Mouse (Mus musculus): Measurements from ENCODE around the gene Zdhhc15.
"Not testable (repeated sequence)": the region's sequence is repeated elsewhere in the genome, so short reads cannot be mapped to it uniquely, and the experiment has no call there.

The Zdhhc15 gene

DNA sequence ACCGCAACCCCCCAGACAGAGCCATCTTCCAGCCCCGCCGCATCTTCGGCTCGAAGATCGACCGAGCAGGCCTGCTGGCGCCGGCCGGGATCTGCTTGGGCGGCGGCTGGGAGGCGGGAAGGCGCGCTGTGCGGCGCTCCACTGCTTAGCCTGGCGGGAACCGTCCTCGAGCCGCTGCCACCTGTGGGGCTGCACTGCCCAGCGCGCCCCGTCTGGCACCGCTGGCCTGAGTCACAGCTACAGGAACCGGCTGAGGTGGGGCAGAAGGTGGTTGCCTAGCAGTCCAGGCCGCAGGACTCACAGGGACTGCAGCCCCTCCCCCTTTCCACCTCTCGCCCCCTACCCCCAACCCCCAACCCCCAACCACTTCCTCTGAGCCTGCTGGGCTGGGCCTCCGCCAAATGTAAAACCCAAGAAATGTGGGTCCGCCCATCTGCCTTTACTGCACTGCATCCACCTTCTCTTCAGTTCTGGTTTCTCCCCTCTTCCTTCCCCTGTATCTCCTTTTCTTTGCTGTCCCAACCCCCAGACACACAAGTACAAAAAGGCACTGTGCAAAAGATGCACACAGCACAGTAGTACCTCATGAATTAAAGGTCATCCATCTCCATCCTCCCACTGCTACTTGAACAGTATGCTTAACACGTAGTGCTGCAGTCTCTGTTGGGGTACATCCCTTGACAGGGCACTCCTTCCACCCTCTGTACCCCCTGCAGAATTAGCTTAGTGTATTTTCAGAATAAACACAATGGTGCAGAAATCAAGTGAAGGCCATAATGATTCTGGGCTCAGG is at the start of gene Zdhhc15:
TSS of gene Zdhhc15 (minus strand) at position 308 of the 793 bp plus-strand sequence.
- ATAC-seq (ENCODE audit: low TSS enrichment): peak; percentile 99

DNA sequence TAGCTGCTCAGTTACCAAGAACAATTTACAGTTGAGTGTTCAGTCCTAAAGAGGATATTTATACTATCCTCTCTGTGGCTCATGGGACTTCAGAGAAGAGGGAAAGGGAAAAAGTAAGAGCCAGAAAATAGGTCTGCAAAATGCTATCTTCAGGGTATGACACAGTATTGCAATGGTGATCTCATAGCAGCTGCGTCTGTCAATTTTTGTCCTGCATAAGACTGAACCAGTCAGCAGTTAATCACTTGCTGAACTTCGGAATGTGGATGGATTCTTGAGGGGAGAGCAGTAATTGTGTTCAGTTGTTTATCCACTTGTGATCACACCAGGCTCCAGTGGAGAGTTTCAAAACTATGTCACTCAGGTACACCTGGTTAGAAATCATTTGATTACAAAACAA is 37.1 kb upstream of the Zdhhc15 start:
- ATAC-seq (ENCODE audit: low TSS enrichment): no peak

DNA sequence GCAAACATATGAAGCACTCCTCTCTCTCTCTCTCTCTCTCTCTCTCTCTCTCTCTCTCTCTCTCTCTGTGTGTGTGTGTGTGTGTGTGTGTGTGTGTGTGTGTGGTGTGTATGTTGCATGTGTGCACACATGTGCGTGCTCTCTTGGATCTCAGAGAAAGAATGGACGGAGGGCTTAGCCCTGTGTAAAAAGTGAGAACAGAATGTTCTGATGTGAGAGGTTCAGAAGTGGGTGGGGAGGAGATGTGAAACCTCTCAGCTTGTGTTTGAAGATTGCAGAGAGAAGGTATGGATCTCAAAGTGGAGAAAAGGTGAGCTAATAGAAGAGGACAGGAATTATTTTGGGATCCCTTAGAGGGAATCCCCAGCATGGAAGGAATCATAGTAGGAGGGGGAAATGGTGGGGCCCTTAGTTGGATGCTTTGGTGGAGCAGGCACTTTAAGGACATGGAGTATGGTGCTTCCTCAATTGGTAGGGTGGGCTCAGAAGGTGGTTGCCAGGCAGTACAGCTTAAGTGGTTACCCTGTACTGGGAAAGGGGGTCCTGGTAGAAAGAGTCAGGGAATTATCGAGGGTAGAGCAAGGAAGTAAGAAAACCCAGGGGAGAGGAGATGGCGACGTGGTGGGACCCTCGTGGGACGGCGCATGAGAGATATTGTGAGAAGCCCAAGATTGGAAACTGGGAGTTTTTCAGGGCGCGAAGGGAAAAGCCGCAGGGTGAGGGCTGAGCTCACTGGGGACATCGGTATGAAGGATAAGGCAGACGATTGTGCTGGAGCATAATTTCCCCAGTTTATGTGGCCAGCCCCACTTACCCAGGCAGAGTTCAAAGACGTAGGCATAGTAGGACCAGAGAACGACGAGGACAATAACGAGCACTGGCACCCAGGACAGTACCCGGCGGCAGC is 761 bp downstream of the Zdhhc15 start:
- peak; percentile 72 for ATAC-seq (ENCODE audit: low TSS enrichment)

DNA sequence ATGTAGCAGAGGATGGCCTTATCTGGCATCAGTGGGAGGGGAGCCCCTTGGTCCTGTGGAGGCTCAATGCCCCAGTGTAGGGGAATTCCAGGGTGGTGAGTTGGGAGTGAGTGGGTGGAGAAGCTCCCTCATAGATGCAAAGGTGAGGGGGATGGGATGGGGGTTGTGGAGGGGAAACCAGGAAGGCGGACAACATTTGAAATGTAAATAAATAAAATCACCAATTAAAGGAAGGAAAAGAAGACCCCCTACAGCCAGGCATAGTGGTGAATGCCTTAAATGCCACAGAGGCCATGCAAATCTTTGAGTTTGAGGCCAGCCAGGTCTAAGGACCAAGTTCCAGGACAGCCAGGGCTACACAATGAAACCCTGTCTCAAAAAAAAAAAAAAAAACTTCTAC is 13.9 kb downstream of the Zdhhc15 start:
- no peak for ATAC-seq (ENCODE audit: low TSS enrichment)

DNA sequence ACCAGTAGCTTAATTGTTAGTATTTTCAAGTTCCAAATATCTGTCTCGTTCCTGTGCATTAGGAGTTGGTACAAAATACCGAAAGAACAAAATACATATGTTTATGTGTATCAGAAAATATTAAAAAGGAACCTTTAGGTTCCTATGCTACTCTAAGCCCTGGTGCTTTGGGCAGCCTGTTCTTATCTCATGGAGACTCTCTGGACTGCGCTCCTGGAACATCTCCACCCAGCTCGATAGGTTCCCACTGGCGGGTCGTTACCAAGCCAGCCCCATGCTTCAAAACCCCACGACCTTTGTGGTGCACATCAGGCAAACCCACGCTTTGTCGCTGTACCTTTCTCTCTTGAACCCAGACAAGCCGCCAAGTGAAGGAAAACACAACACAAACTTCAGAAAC is 58.3 kb downstream of the Zdhhc15 start:
- ATAC-seq (ENCODE audit: low TSS enrichment): no peak

DNA sequence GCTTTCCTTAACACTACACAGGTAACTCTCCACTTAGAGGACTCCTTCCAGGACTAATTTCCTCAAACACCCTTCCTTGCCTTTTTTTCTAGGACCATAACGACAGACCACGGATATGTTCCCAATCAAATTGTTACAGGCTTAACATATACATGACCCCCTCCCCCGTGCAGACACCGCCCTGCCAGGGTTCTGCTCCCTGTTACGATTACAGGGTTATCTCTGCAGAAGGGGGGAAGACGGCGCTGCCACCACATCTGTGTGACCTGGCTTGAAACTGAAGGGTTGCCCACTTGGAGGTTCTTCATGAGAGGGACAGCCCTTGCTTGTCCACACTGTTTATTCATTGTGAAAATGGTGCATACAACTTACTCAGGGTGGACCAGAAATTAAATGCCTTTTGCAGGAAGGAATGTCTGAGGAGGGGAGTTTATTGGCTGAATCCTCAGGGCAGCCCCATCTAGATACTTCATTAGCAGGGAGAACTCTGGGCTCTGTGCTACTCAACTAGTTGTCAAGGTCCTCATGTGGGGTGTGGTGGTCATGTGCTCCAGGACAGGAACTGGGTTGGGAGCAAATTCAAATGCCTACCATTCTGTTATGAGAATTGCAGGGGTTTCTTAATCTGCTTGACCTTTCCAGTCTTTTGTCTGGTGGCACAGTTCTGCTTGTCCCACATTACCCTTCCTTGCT is 67.0 kb downstream of the Zdhhc15 start:
- not testable (repeated sequence) for ATAC-seq (ENCODE audit: low TSS enrichment)

DNA sequence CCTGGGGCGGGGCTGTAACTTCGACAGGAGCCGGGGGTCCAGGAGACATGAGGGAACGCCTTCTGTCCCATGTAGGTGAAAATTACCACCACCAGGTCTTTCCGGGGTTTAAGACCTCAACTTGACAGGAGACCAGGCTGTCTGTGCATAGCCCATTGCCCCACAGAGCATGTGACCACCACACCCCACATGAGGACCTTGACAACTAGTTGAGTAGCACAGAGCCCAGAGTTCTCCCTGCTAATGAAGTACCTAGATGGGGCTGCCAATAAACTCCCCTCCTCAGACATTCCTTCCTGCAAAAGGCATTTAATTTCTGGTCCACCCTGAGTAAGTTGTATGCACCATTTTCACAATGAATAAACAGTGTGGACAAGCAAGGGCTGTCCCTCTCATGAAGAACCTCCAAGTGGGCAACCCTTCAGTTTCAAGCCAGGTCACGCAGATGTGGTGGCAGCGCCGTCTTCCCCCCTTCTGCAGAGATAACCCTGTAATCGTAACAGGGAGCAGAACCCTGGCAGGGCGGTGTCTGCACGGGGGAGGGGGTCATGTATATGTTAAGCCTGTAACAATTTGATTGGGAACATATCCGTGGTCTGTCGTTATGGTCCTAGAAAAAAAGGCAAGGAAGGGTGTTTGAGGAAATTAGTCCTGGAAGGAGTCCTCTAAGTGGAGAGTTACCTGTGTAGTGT is 68.5 kb downstream of the Zdhhc15 start:
- ATAC-seq (ENCODE audit: low TSS enrichment): not testable (repeated sequence)

DNA sequence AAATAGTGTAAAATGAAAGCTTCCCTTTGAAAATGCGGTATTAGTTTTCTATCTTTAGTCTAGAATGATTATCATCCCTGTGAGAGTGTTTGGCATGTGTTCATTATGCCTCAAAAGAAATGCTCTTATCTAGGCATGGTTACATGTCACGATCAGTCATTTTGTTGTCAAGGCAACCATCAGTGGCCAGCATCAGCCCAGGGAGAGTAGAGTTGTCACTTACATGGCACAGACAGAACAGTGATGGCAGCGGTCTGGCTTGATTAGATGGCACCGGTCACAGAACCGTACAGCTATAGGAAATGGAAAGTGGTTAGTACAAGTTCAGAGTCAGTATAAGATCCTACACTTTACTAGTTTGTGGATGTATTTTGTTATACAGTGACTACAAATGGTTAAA is 96.9 kb downstream of the Zdhhc15 start:
- ATAC-seq (ENCODE audit: low TSS enrichment): no peak

DNA sequence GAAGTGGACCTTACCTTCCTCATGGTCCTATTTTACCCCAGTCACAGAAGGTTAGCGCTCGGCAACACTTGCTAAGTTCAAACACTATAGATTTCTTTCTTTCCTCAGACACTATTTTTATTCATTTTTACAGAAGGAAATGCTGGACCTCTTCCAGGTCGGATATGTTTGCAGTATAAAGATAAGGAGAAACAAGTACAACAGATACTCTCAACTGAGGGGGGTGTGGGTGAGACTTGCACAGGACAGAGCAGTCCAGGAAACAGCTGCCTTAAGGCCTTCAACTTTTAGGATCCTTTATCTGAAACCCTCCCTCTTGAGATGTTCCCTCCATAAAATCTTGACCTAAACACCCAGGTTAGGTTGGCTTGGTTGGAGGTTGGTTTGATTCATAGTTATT is 103.4 kb downstream of the Zdhhc15 start:
- no peak for ATAC-seq (ENCODE audit: low TSS enrichment)

DNA sequence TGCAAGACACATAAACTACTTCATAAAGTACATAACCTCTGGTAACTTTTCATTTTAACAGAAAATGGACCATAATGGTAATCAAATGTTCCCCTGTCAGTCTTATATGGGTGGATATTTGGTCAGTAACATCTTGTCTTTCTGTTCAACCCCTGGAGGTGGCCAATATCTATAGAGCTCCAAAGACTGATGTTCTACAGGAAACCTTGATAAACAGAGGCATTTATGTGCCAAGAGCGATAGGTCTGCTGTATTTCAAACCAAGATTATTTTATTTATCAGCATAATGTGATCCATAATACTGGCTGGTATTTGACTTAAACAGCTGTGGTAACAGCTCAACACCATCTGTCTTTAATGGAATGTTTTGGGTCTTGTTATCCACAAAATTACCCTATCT is 125.6 kb downstream of the Zdhhc15 start:
- no peak for ATAC-seq (ENCODE audit: low TSS enrichment)

DNA sequence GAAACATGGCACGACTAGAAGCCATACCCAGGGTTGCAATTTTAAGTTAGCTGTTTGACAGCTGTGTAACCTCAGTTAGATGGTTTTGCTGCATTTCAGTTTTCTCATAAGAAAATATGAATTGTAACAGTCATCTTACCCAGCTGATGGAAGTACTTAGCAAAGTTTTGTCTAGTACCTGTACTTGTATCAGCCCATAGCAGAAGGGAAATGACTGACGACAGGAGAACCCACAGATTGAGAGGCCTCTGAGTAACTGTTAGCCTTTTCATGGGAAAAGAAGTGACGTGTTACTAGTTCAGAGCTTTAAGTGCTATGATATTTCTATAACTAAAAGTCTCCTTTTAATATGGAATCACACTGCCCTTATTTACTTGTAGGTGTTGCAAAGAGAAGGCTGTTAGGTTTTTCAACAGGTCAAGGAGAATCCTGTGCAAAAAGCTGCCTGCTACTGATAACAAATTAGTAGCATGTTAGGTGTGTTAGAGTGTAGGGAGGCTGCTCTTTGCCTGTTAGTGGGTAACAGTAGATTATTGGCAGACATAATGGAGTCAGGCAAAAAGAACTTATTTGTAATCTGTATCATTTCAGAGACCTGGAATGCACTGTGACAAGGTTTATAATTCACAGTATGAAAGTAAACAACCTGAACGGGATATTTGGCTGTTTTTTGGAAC is 126.8 kb downstream of the Zdhhc15 start:
- no peak for ATAC-seq (ENCODE audit: low TSS enrichment)

DNA sequence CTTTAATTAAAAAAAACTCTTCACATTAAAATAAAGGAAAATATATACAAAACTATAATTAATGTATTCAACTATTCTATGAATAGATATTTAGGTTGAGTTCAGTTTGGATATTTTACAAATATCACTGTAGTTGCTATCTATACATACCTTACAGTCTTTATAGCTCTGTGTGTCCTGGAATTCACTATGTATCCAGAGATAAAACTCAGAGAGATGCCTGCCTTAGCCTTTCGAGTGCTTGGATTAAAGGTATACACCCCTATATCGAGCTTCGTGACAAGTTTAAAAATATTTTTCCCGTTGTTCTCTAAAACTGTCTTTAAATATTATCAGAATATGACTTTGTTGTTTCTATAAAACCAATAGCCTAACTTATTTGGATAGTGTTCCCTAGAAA is 128.2 kb downstream of the Zdhhc15 start:
- ATAC-seq (ENCODE audit: low TSS enrichment): no peak

DNA sequence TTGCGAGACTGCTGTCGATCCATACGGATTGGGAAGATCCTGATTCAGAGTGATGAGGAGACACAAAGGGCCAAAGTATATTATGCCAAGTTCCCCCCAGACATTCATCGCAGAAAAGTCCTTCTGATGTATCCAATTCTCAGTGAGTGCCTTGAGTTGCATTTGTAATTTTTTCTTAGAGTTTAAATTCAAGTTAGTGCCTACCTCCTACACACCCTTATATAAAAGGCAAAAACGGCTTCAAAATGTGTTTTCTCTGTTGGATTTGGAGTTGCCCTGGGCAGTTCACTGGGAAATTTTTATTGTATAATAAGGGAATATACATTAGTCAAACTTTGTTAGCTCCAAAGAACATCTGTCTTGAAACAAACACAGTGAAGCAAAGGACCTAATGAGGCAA is 169.1 kb downstream of the Zdhhc15 start:
- ATAC-seq (ENCODE audit: low TSS enrichment): peak; percentile 90

DNA sequence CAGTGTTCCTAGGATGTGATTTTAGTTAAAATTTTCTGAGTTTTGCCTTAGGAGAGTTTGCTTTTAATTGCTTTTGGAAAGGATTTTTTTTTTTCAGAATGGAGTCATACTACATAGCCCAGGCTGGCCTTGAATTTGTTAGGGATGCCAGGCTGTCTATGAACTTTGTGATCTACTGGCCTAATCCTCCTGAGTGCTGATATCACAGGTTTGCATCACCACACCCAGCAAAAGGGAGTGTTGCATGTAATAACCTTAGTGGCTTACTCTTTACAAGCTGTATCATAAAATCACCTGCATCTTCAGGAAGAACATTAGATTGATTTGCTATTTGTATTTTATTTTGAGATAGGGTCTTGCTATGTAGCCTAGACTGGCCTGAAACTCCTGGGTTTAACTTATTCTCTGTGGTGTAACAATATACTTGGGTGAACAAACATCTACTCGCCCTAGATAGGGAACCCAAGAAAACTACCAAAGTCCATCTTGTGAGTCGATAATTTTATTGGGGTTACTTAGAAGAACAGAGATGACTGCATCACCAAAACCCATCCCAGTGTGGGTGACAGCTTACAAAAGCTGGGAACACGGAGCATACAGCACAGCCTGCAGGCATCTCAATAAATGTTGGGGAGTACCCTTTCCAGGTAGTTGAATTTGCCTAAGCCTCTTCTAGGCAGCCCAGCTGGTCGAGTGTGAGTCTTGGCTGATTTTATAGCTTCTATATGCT is 181.1 kb downstream of the Zdhhc15 start:
- no peak for ATAC-seq (ENCODE audit: low TSS enrichment)

DNA sequence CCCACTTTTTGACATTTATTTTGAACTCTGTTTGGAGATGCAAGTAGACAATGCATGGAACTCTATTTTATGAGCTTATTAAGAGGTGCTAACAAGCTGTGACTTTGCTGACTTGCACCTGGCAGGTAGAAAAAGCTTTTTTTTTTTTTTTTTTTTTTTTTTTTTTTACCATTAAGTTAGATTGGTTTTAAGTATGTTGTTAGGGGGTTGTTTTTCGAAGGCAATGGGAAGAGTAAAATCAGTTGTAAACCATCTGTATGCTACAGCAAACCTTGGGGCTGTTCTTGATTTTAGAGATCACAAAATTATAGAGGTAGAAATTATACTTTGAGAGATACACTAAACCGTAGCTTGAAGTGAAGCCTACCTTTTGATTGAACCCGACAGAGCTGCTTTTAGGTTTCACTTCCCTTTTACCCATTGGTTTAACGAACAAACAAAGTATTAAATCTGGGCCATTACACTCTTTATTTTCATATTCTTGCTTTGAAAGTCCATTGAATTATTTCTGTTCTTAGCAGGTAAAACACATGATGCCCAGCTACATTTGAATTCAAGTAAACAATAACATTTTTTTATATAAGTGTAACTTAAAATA is 181.9 kb downstream of the Zdhhc15 start:
- ATAC-seq (ENCODE audit: low TSS enrichment): no peak

DNA sequence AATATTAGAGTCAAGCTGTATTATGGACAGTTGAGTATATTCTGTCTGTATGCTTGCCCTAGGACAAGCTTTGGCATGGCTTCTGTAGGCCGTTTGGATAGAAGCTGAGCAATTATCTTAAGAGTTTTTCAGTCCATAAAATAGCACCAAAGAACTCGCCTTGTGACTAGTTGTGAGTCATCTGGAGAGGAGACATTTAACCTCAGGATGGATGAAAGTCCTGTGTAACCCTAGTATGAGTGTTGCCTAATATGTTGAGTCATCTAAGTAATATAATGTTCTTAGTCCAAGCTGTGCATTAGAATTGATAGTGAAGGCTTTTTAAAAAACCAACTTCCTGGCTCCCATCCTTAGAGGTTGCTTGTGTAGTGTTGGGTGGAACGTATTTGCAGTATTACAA is 182.8 kb downstream of the Zdhhc15 start:
- no peak for ATAC-seq (ENCODE audit: low TSS enrichment)

Data from frontal cortex, adult (tissue).